Mouse (Mus musculus): Measurements from ENCODE around the gene Setx.
"Not testable (repeated sequence)": the region's sequence is repeated elsewhere in the genome, so short reads cannot be mapped to it uniquely, and the experiment has no call there.

Gene Setx

GRCm38 (mm10) chr2:29123907-29124569 lies at the start of gene Setx:
TSS of gene Setx (plus strand) at chr2:29124181.
- ChIA-PET CTCF (interaction anchor here in 2 of 4 experiments (0.6 kb wide), 2 partner anchors 41 to 798 kb away, joined by 3 to 6 read pairs; no protein-coding TSS in a partner anchor), POLR2A (interaction anchor here (0.6 to 5.8 kb wide), 23 partner anchors 10 to 1054 kb away, joined by 3 to 66 read pairs (median 5); partner anchors contain the start of gene Ttf1 (in 1 of the 4))

DNA sequence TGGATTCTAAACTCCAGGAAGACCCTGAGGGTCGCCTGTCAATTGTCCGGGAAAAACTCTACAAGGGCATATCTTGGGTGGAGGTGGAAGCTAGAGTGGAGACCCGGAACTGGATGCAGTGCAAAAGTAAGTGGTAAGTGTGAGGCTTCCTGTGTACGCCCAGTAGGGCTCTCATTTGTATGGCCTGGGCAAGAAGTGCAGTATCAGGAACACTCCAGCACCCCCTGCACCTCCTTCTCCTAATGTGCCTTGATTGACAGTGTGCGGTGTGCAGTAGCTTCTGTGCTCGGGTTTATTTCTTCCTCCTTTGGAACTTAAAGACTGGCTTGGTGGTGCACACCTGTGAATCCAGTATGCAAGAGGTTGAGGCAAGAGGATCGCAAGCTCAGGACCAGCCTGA lies 49.3 kb upstream of the Setx start:
- CTCF ChIA-PET, result interaction anchor here (0.6 to 1.6 kb wide), 11 partner anchors 8 to 151 kb away, joined by 3 to 10 read pairs (median 4); partner anchors contain the start of gene Ttf1 (in 2 of the 4)
- POLR2A ChIA-PET, result interaction anchor here (0.6 to 7.1 kb wide), 33 partner anchors 8 to 1121 kb away, joined by 3 to 88 read pairs (median 10); partner anchors contain the start of genes Ttf1 (in 4 of the 4), Cfap77 (in 1 of the 4) and Setx (in 1 of the 4)

- CTCF ChIA-PET, result interaction anchor here (0.5 to 1.6 kb wide), 22 partner anchors 8 to 212 kb away, joined by 3 to 10 read pairs (median 4); partner anchors contain the start of gene Ttf1 (in 2 of the 4)
Measured at GRCm38 (mm10) chr2:29075331-29076070, 48.5 kb upstream of the Setx start.

DNA sequence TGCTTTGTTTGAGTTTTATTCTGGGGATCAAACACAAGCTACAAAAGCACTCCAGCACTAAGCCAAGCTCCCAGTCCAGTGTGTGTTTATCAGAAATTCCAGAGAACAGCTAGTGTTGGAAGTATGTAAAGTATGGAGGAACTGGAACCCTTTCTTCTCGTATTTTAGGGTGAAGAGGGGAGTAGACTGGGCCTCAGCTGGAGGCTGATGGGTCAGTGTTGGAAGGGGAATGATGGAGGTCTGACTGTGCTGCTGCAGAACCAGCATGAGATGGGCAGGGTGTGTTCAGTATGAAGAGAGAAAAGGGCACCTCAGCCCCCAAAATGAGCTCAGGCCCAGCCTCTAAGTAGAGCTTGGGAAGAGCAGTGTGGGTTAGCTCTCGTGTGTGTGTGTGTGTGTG lies 47.8 kb upstream of the Setx start:
- CTCF ChIA-PET, result interaction anchor here (0.6 to 1.8 kb wide), 11 partner anchors 9 to 134 kb away, joined by 3 to 10 read pairs (median 4); no protein-coding TSS in a partner anchor
- POLR2A ChIA-PET, result interaction anchor here (0.5 to 7.1 kb wide), 52 partner anchors 9 to 1431 kb away, joined by 3 to 88 read pairs (median 5); partner anchors contain the start of genes Ttf1 (in 4 of the 4), Cfap77 (in 2 of the 4), Setx (in 2 of the 4) and 1700007K13Rik (in 1 of the 4)

More at GRCm38 (mm10) chr2:29075331-29076070, 48.5 kb upstream of the Setx start:
- POLR2A ChIA-PET, result interaction anchor here (0.5 to 7.1 kb wide), 58 partner anchors 9 to 1796 kb away, joined by 3 to 88 read pairs (median 5); partner anchors contain the start of genes Ttf1 (in 4 of the 4), Setx (in 2 of the 4), 1700007K13Rik (in 1 of the 4) and Cfap77 (in 1 of the 4)

DNA sequence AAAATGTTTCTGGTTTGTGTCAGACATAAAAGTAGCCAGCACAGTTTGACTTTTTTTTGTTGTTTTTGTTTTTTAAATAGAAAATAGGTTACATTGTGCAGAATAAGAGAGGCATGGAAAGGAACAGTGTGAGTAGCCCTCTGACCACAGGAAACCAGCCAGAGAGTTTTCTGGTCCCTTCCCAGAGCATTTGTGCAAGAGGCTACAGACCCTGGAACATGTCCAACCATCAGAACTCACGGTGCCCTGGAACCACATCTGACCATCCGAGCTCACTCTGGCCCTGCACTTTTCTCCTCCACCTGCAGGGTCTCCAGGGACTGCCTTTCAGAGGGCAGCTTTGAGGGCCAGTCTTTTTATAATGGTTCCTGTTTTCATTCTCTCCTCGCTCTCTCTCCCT lies 42.0 kb upstream of the Setx start:
- CTCF ChIA-PET, result interaction anchor here in 1 of 4 experiments (0.6 kb wide), 1 partner anchor 125 kb away, joined by 4 read pairs; no protein-coding TSS in a partner anchor
- POLR2A ChIA-PET, result interaction anchor here in 3 of 4 experiments (0.6 to 1.2 kb wide), 4 partner anchors 15 to 322 kb away, joined by 3 read pairs; no protein-coding TSS in a partner anchor

DNA sequence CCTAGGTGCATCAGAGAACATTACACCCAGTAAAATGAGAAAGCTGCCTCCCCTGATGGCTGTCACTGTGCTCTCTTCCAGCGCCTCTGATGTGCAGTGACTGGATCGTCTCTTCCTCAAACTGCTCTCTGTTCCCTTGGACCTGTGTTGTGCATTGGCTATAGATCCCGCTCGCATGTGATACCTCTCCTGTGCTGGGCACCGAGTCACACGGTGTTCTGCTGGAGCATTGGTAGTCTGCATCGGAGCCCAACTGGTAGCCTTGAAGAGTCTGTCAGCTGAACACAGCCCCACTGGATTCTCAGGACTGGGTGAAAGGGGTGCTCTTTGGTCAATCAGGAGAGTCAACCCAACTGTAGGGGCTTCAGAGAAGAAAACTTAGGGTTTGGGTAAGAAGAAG lies 38.0 kb upstream of the Setx start:
- POLR2A ChIA-PET, result interaction anchor here in 2 of 4 experiments (1.0 to 2.2 kb wide), 5 partner anchors 9 to 37 kb away, joined by 3 to 10 read pairs (median 4); no protein-coding TSS in a partner anchor
- CTCF ChIA-PET, result no interaction called here

DNA sequence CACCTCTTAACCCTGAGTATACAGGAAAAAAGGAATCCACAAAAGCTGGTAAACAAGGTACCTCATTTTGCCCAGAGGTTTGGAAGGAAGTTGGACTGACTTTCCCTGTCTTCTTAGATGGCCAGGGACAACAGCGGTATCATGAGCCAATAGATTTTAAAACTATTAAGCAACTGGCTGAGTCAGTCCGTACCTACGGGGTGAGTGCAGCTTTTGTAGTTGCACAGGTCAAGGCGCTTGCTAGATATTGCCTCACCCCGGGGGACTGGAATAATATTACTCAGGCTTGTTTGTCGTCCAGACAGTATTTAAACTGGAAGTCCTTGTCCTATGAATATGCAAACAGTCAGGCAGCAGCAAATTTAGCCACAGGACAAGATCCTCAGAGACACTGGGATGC lies 34.7 kb upstream of the Setx start:
- CTCF ChIA-PET, result interaction anchor here in 1 of 4 experiments (0.7 kb wide), 1 partner anchor 332 kb away, joined by 3 read pairs; no protein-coding TSS in a partner anchor

GRCm38 (mm10) chr2:29095674-29096073 lies 28.3 kb upstream of the Setx start:
- ChIA-PET CTCF (interaction anchor here in 2 of 4 experiments (0.6 to 0.9 kb wide), 5 partner anchors 29 to 1733 kb away, joined by 3 to 14 read pairs (median 3); no protein-coding TSS in a partner anchor), POLR2A (interaction anchor here (0.6 to 8.8 kb wide), 20 partner anchors 8 to 865 kb away, joined by 3 to 88 read pairs (median 6); partner anchors contain the start of genes Med27 (in 1 of the 4), Setx (in 1 of the 4) and Ttf1 (in 1 of the 4))

More for the DNA sequence above, 34.7 kb upstream of the Setx start:
- POLR2A ChIA-PET, result interaction anchor here in 1 of 4 experiments (0.7 to 3.4 kb wide), 4 partner anchors 9 to 570 kb away, joined by 3 to 27 read pairs (median 14); no protein-coding TSS in a partner anchor

DNA sequence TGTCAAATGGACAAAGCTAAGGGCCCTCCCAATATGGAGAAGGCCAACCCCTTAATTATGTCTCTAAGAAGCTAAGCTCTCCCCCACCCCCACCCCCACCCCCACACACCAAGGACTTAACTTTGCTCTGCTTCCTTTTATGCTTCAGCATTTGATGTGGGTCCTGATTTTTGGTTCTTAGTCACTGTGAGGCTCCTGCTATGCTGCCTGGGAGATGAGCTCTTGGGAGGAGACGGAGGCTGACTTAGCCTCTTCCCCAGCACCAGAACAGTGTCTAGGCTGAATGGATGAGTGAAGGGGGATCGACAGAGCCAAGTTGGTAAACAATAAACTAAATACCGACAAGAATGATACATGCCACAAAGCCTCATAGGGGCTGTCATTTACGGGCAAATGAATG lies 27.2 kb upstream of the Setx start:
- POLR2A ChIA-PET, result interaction anchor here (0.6 to 8.8 kb wide), 25 partner anchors 8 to 1972 kb away, joined by 3 to 88 read pairs (median 6); partner anchors contain the start of genes Setx (in 1 of the 4) and Ttf1 (in 1 of the 4)
- CTCF ChIA-PET, result no interaction called here

GRCm38 (mm10) chr2:29097465-29097864 lies 26.5 kb upstream of the Setx start:
- POLR2A ChIA-PET, result interaction anchor here (0.5 to 8.8 kb wide), 30 partner anchors 9 to 664 kb away, joined by 3 to 88 read pairs (median 6); partner anchors contain the start of genes Setx (in 2 of the 4) and Ttf1 (in 1 of the 4)
- CTCF ChIA-PET, result interaction anchor here in 1 of 4 experiments (0.8 kb wide), 1 partner anchor 15 kb away, joined by 3 read pairs; no protein-coding TSS in a partner anchor

DNA sequence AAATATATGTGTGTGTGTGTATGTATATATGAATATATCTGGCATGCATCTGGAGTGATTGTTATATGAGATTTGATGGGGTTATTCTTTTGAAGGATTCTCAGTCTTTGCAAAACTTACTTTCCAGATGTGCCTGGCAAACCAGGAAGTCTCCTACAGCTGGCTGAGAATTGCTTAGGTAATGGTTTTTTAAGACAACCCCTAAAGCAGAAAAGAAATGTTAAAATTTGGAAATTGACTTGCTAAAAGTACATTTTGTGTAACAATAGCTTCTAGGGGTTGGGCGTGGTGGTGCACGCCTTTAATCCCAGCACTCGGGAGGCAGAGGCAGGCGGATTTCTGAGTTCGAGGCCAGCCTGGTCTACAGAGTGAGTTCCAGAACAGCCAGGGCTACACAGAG lies 26.0 kb upstream of the Setx start:
- CTCF ChIA-PET, result interaction anchor here in 1 of 4 experiments (0.8 kb wide), 1 partner anchor 14 kb away, joined by 3 read pairs; no protein-coding TSS in a partner anchor
- POLR2A ChIA-PET, result interaction anchor here in 3 of 4 experiments (0.6 to 8.8 kb wide), 27 partner anchors 10 to 545 kb away, joined by 3 to 88 read pairs (median 6); partner anchors contain the start of genes Setx (in 2 of the 3) and Ttf1 (in 1 of the 3)

DNA sequence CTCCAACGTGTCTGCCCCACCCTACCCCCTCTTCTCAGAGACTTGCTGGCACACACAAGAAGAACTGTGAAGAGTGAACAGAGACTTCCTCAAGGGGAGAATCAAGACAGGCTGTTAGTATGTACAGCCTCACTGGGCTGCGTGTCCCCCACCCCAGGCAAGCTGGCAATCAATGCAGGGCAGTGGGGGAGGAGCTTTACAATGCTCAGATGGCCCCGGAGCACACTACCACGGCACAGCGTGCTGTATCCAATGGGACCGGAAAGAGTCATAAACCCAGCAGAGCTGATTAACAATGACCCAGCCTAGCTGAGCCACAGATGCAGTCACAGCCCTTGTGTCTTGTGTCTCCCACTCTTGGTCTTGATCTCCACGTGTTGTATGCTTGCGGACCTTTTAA lies 25.2 kb upstream of the Setx start:
- ChIA-PET POLR2A (interaction anchor here in 3 of 4 experiments (0.6 to 8.8 kb wide), 23 partner anchors 10 to 359 kb away, joined by 3 to 88 read pairs (median 9); partner anchors contain the start of genes Setx (in 1 of the 3) and Ttf1 (in 1 of the 3)), CTCF (interaction anchor here in 2 of 4 experiments (0.5 to 0.6 kb wide), 2 partner anchors 514 to 1128 kb away, joined by 3 to 4 read pairs; no protein-coding TSS in a partner anchor)

GRCm38 (mm10) chr2:29099646-29100045 lies 24.3 kb upstream of the Setx start:
- CTCF ChIA-PET, result interaction anchor here in 1 of 4 experiments (0.8 kb wide), 1 partner anchor 642 kb away, joined by 4 read pairs; no protein-coding TSS in a partner anchor
- POLR2A ChIA-PET, result interaction anchor here in 3 of 4 experiments (0.6 to 8.8 kb wide), 18 partner anchors 9 to 966 kb away, joined by 3 to 88 read pairs (median 7); partner anchors contain the start of genes Setx (in 1 of the 3) and Ttf1 (in 1 of the 3)

DNA sequence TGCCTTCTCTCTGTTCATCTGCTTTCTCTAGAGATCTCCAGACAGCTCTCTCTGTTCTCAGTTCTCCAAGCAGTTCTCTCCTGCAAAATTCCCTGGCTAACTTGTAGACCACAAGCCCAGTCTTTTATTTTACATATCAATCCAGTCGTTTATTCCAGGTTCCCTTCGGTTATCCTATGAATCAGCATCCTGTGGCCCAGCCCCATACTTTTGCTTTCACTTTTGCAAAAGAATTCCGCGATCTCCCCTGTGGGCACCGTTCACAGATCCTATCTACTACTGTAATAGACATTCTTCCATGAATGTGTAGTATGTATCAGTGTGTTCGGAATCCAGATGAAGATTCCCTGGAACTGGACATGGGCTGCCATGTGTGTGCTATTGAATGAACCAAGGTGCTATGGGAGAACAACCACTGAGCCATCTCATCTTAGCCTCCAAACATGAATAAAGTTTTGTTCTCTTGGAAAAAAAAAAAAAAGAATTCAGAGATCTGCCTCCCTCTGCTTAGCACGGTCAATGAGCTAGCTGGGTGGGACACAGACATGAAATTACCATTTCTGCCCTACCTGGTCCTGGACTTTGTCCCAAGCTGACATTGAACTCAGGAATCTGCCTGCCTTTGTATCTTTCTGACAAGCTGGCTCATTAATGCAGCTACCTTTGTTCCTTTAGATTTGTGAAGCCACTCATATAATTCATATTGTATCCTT lies 23.0 kb upstream of the Setx start:
- ChIA-PET POLR2A (interaction anchor here in 3 of 4 experiments (0.6 to 8.8 kb wide), 19 partner anchors 10 to 166 kb away, joined by 3 to 88 read pairs (median 5); partner anchors contain the start of gene Setx (in 1 of the 3)), CTCF (interaction anchor here in 2 of 4 experiments (0.6 to 0.7 kb wide), 2 partner anchors 26 to 637 kb away, joined by 3 to 4 read pairs; no protein-coding TSS in a partner anchor)

GRCm38 (mm10) chr2:29102416-29103377 lies 21.3 kb upstream of the Setx start:
- CTCF ChIA-PET, result not testable (repeated sequence)
- POLR2A ChIA-PET, result interaction anchor here in 1 of 4 experiments (1.4 to 8.8 kb wide), 5 partner anchors 19 to 27 kb away, joined by 5 to 88 read pairs (median 38); partner anchors contain the start of gene Setx

All from embryonic stem cell, embryonic (primary cell).